Mouse (Mus musculus) liver, embryonic 14.5 days (tissue): ENCODE results near the gene Eipr1. TPM values are rescaled to one million over a fixed set of nuclear protein-coding genes. Genes with fewer than 3 reads are reported as not detected.

Experiments
- ATAC-seq: fragments of 200-750 bp; cut with Nextera tagmentation; 2 replicates; pipeline ENCODE4 v1.8.0; 2017; ENCODE audit warnings: moderate number of reproducible peaks, mild to moderate bottlenecking, moderate library complexity; ENCODE audit not compliant: insufficient read depth
- DNase-seq, 3 experiments: peaks; one replicate each; pipeline ENCODE4 v3.0.0-alpha.2; 2012 to 2013; ENCODE audit warnings: low read depth in 3 of 3, low spot score in 3 of 3
- H3K27ac ChIP-seq: fragments of 300-500 bp; sonication (generic); 2 replicates; pipeline ENCODE4 v1.5.1; 2014; ENCODE audit warnings: moderate library complexity, mild to moderate bottlenecking, control low read depth, inconsistent platforms
- H3K27me3 ChIP-seq: fragments of 300-500 bp; sonication (generic); 2 replicates; pipeline ENCODE4 v1.6.1; 2014; ENCODE audit warnings: mild to moderate bottlenecking, low read length, moderate library complexity; ENCODE audit not compliant: control insufficient read depth, insufficient read depth
- H3K36me3 ChIP-seq: fragments of 300-500 bp; sonication (generic); replicated peaks from 2 replicates; pipeline ENCODE4 v1.6.1; 2014; ENCODE audit warnings: low read depth; ENCODE audit not compliant: control insufficient read depth, insufficient read depth
- H3K4me1 ChIP-seq, 2 experiments: fragments of 200-500 bp in 1 of 2; fragments of 300-500 bp in 1 of 2; sonication (generic) in 1 of 2; replicated peaks; 2 replicates each; pipeline ENCODE4 v1.6.1; 2012 to 2014; ENCODE audit warnings: antibody characterized with exemption in 1 of 2, inconsistent platforms in 1 of 2, low read length in 1 of 2; ENCODE audit not compliant: control insufficient read depth in 2 of 2, insufficient read depth in 2 of 2
- H3K4me2 ChIP-seq: fragments of 300-500 bp; sonication (generic); 2 replicates; pipeline ENCODE4 v1.6.1; 2014; ENCODE audit warnings: low read depth, mild to moderate bottlenecking, control low read depth, moderate library complexity
- H3K4me3 ChIP-seq, 2 experiments: fragments of 200-500 bp in 1 of 2; fragments of 300-500 bp in 1 of 2; sonication (generic) in 1 of 2; 2 replicates each; pipeline ENCODE4 v1.5.1; 2012 to 2014; ENCODE audit warnings: low read depth in 2 of 2, low read length in 2 of 2, mild to moderate bottlenecking in 2 of 2, control low read depth in 1 of 2, inconsistent platforms in 1 of 2, moderate library complexity in 1 of 2; ENCODE audit not compliant: insufficient read depth in 1 of 2
- H3K9ac ChIP-seq: fragments of 300-500 bp; sonication (generic); replicated peaks from 2 replicates; pipeline ENCODE4 v1.6.1; 2014; ENCODE audit warnings: mild to moderate bottlenecking, control low read depth, moderate library complexity
- H3K9me3 ChIP-seq: fragments of 300-500 bp; sonication (generic); 2 replicates; pipeline ENCODE4 v1.6.1; 2016; ENCODE audit warnings: low read length, mixed read lengths; ENCODE audit not compliant: control insufficient read depth
- CTCF ChIP-seq: IDR thresholded peaks from 2 replicates; pipeline ENCODE4 v1.5.1; 2016; ENCODE audit warnings: antibody characterized with exemption, low read depth, control low read depth
- EP300 ChIP-seq: IDR thresholded peaks from 2 replicates; pipeline ENCODE4 v1.6.1; 2016; ENCODE audit warnings: antibody characterized with exemption, low read depth
- WGBS: fragments of 180-500 bp; shearing (Covaris S2); extraction: QIAGEN DNeasy Blood & Tissue Kit; methylation state at CpG from one replicate; pipeline ENCODE4 v1.1.7; 2014; ENCODE audit not compliant: insufficient replicate concordance; 5-methylcytosine and 5-hydroxymethylcytosine counted together
- polyA plus RNA-seq, 2 experiments: library from polyadenylated mRNA; depleted of rRNA in 1 of 2; stranded (reverse) in 1 of 2; unstranded in 1 of 2; fragments of >200 nt; fragmentation: Nextera tagmentation in 1 of 2; extraction: Ambion mirVana in 1 of 2; gene quantifications; 2 replicates each; pipeline versions ENCODE4 v1.2.1 to v1.2.3; 2012 to 2014

Gene Eipr1
- polyA plus RNA-seq, 2 experiments, result 15.2 to 29.4 TPM

GRCm38 (mm10) chr12:28795041-28795440, 43.4 kb downstream of the Eipr1 start:
- no peaks in the 10 kb centered on the region for H3K4me1 ChIP-seq
- ATAC-seq (no peak), DNase-seq (no peak)
- H3K9ac ChIP-seq, result no peak overlapping the region
- TF ChIP-seq CTCF (no peak), EP300 (no peak)
- H3K4me2 ChIP-seq, result no peak overlapping the region
- H3K9me3 ChIP-seq, result no peaks in the 10 kb centered on the region; the same call in 1 of the 2 replicates
- H3K36me3 ChIP-seq, result no peaks in the 10 kb centered on the region
- no peaks in the 10 kb centered on the region for H3K27me3 ChIP-seq
- H3K27ac ChIP-seq, result no peak overlapping the region
- H3K4me3 ChIP-seq, result no peak overlapping the region
- 84% methylated on average over 3 of the region's 3 CpGs for WGBS

GRCm38 (mm10) chr12:28796881-28797420, 45.3 kb downstream of the Eipr1 start:
- Histone ChIP-seq H3K4me1 (no peaks in the 10 kb centered on the region; a peak in 1 of 4 replicates), H3K4me3 (no peak overlapping the region), H3K4me2 (no peak overlapping the region), H3K9ac (no peak overlapping the region), H3K9me3 (no peaks in the 10 kb centered on the region; the same call in 1 of the 2 replicates), H3K27me3 (no peaks in the 10 kb centered on the region), H3K27ac (no peak overlapping the region), H3K36me3 (no peaks in the 10 kb centered on the region)
- no peak for DNase-seq
- ATAC-seq, result no peak
- TF ChIP-seq EP300 (no peak), CTCF (no peak)

- 70% methylated on average over 11 of the region's 11 CpGs for WGBS
- no peak overlapping the region for H3K27ac ChIP-seq
- H3K4me3 ChIP-seq, result no peak overlapping the region
- H3K9me3 ChIP-seq, result no peaks in the 10 kb centered on the region; the same call in 1 of the 2 replicates
- no peaks in the 10 kb centered on the region for H3K27me3 ChIP-seq
- no peak overlapping the region for H3K9ac ChIP-seq
- peaks cover 22 to 23% of the 10 kb centered on the region in 2 experiments for H3K4me1 ChIP-seq
- DNase-seq (no peak), ATAC-seq (no peak)
- TF ChIP-seq EP300 (no peak), CTCF (no peak)
- no peaks in the 10 kb centered on the region for H3K36me3 ChIP-seq
- no peak overlapping the region for H3K4me2 ChIP-seq
These were observed 48.3 kb downstream of the Eipr1 start for GRCm38 (mm10) chr12:28799798-28800411.

- Histone ChIP-seq H3K27ac (no peak overlapping the region), H3K9me3 (no peaks in the 10 kb centered on the region; the same call in 1 of the 2 replicates), H3K27me3 (no peaks in the 10 kb centered on the region), H3K4me1 (peaks cover 26% of the 10 kb centered on the region in 2 experiments), H3K36me3 (no peaks in the 10 kb centered on the region), H3K4me3 (no peak overlapping the region), H3K4me2 (no peak overlapping the region), H3K9ac (no peak overlapping the region)
- 38% methylated on average over 4 of the region's 4 CpGs for WGBS
- no peak for DNase-seq
- no peak for ATAC-seq
- TF ChIP-seq EP300 (no peak), CTCF (no peak)
These were observed 48.8 kb downstream of the Eipr1 start for GRCm38 (mm10) chr12:28800423-28800822.

DNA sequence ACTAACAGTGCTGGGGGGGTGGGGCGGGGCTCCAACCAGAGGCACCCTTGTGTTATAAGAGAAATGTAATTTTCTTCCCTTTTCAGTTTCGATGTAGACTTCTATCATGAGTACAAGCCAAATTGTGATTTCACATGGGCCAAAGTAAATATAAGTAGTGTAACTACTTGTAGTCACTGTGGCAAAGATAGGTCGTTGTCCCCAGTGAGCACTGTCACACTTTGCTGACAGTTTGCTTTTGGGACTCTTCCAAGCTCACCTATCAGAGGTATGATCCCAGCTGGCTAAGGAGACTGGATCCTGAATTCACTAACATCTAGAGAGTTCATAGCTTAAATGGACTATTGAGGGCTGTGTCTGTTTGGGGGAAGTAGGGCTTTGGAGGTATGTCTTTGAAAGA, 49.3 kb downstream of the Eipr1 start:
- no peak for DNase-seq
- no peaks in the 10 kb centered on the region; the same call in 1 of the 2 replicates for H3K9me3 ChIP-seq
- no peak overlapping the region for H3K27ac ChIP-seq
- no peak overlapping the region for H3K9ac ChIP-seq
- ATAC-seq, result no peak
- H3K4me2 ChIP-seq, result no peak overlapping the region
- no peaks in the 10 kb centered on the region for H3K27me3 ChIP-seq
- H3K4me3 ChIP-seq, result no peak overlapping the region
- no peak for TF ChIP-seq CTCF
- TF ChIP-seq EP300, result no peak
- H3K36me3 ChIP-seq, result no peaks in the 10 kb centered on the region
- H3K4me1 ChIP-seq, result peaks cover 31% of the 10 kb centered on the region in 2 experiments
- WGBS, result 65% methylated on average over 3 of the region's 3 CpGs
